Mouse (Mus musculus) lung, embryonic 14.5 days (tissue): ENCODE data around the gene Ddx43. TPM values are rescaled to one million over a fixed set of nuclear protein-coding genes. Genes with fewer than 3 reads are reported as not detected.
"Not testable (repeated sequence)": the region's sequence is repeated elsewhere in the genome, so short reads cannot be mapped to it uniquely, and the experiment has no call there.

Experiments
- ATAC-seq: fragments of 200-750 bp; cut with Nextera tagmentation; 2 replicates; pipeline ENCODE4 v1.8.0; 2017; ENCODE audit warnings: mild to moderate bottlenecking, moderate TSS enrichment, moderate library complexity; ENCODE audit not compliant: insufficient read depth
- DNase-seq: peaks from one replicate; pipeline ENCODE4 v3.0.0-alpha.2; 2015
- H3K27ac ChIP-seq: fragments of 300-500 bp; sonication (generic); 2 replicates; pipeline ENCODE4 v1.5.1; 2014; ENCODE audit warnings: low read depth, mild to moderate bottlenecking, moderate library complexity
- H3K27me3 ChIP-seq: fragments of 300-500 bp; sonication (generic); 2 replicates; pipeline ENCODE4 v1.6.1; 2014; ENCODE audit warnings: low read length, control low read depth; ENCODE audit not compliant: insufficient read depth
- H3K36me3 ChIP-seq: fragments of 300-500 bp; sonication (generic); 2 replicates; pipeline ENCODE4 v1.6.1; 2014; ENCODE audit warnings: control low read depth; ENCODE audit not compliant: insufficient read depth
- H3K4me1 ChIP-seq: fragments of 300-500 bp; sonication (generic); 2 replicates; pipeline ENCODE4 v1.6.1; 2014; ENCODE audit warnings: antibody characterized with exemption, control low read depth; ENCODE audit not compliant: insufficient read depth
- H3K4me2 ChIP-seq: fragments of 300-500 bp; sonication (generic); 2 replicates; pipeline ENCODE4 v1.6.1; 2014; ENCODE audit warnings: mild to moderate bottlenecking
- H3K4me3 ChIP-seq: fragments of 300-500 bp; sonication (generic); 2 replicates; pipeline ENCODE4 v1.5.1; 2014; ENCODE audit warnings: low read depth, low read length
- H3K9ac ChIP-seq: fragments of 300-500 bp; sonication (generic); 2 replicates; pipeline ENCODE4 v1.6.1; 2014
- H3K9me3 ChIP-seq: fragments of 300-500 bp; sonication (generic); 2 replicates; pipeline ENCODE4 v1.6.1; 2016; ENCODE audit warnings: low read depth, low read length, control low read depth
- CTCF ChIP-seq: IDR thresholded peaks from 2 replicates; pipeline ENCODE4 v1.5.1; 2016; ENCODE audit warnings: antibody characterized with exemption, low read depth
- WGBS: fragments of 180-500 bp; shearing (Covaris S2); extraction: QIAGEN DNeasy Blood & Tissue Kit; methylation state at CpG from one replicate; pipeline ENCODE4 v1.1.7; 2014; 5-methylcytosine and 5-hydroxymethylcytosine counted together
- polyA plus RNA-seq: library from polyadenylated mRNA; unstranded; fragments of >200 nt; fragmentation: Nextera tagmentation; extraction: Ambion mirVana; gene quantifications from 2 replicates; pipeline ENCODE4 v1.2.1, GENCODE M21; 2014

Ddx43 gene
- polyA plus RNA-seq: 0.14 and 0.18 TPM in 2 replicates

GRCm38 (mm10) chr9:78395630-78396351, at the start of gene Ddx43:
TSS of gene Ddx43 (plus strand) at chr9:78395777.
- no peaks in the 10 kb centered on the region for H3K36me3 ChIP-seq
- no peaks in the 10 kb centered on the region for H3K4me1 ChIP-seq
- 3% methylated on average over 93 of the region's 93 CpGs for WGBS
- peak within 1 kb of the TSS; percentile 63 for H3K4me2 ChIP-seq
- TF ChIP-seq CTCF: no peak
- peaks cover 55% of the 10 kb centered on the region for H3K27me3 ChIP-seq
- H3K9me3 ChIP-seq: no peaks in the 10 kb centered on the region
- ATAC-seq (peak; percentile 94), DNase-seq (peak; percentile 83)
- H3K4me3 ChIP-seq: peak within 1 kb of the TSS; percentile 39
- H3K27ac ChIP-seq: no peak within 1 kb of the TSS
- H3K9ac ChIP-seq: peak within 1 kb of the TSS; percentile 40; the same call in 1 of the 2 replicates

- no peaks in the 10 kb centered on the region for H3K9me3 ChIP-seq
- H3K9ac ChIP-seq: no peak overlapping the region
- 59% methylated on average over 3 of the region's 3 CpGs for WGBS
- DNase-seq (peak; percentile 3), ATAC-seq (no peak)
- H3K4me3 ChIP-seq: no peak overlapping the region
- H3K27me3 ChIP-seq: no peaks in the 10 kb centered on the region
- H3K27ac ChIP-seq: no peak overlapping the region
- no peaks in the 10 kb centered on the region for H3K36me3 ChIP-seq
- H3K4me2 ChIP-seq: no peak overlapping the region
- H3K4me1 ChIP-seq: no peaks in the 10 kb centered on the region
- no peak for TF ChIP-seq CTCF
Observed at GRCm38 (mm10) chr9:78347004-78347403, 48.6 kb upstream of the Ddx43 start.

- ATAC-seq, H3K9me3 ChIP-seq, H3K9ac ChIP-seq, DNase-seq, H3K4me3 ChIP-seq, H3K36me3 ChIP-seq, H3K27me3 ChIP-seq, H3K27ac ChIP-seq, H3K4me2 ChIP-seq, H3K4me1 ChIP-seq: not testable (repeated sequence)
- 53% methylated on average over 6 of the region's 6 CpGs for WGBS
Observed at GRCm38 (mm10) chr9:78348206-78349004, 47.2 kb upstream of the Ddx43 start.

GRCm38 (mm10) chr9:78349141-78349540, 46.4 kb upstream of the Ddx43 start:
- not testable (repeated sequence) for ATAC-seq

GRCm38 (mm10) chr9:78350007-78350406, 45.6 kb upstream of the Ddx43 start:
- H3K27ac ChIP-seq, H3K4me1 ChIP-seq, DNase-seq, ATAC-seq, H3K4me3 ChIP-seq, H3K36me3 ChIP-seq, H3K4me2 ChIP-seq, H3K27me3 ChIP-seq, H3K9ac ChIP-seq, H3K9me3 ChIP-seq: not testable (repeated sequence)

More at GRCm38 (mm10) chr9:78349141-78349540, 46.4 kb upstream of the Ddx43 start:
- H3K36me3 ChIP-seq, H3K9ac ChIP-seq, H3K4me2 ChIP-seq, H3K27ac ChIP-seq, H3K9me3 ChIP-seq, H3K4me3 ChIP-seq, H3K4me1 ChIP-seq, DNase-seq, H3K27me3 ChIP-seq: not testable (repeated sequence)
- WGBS: 73% methylated on average over 3 of the region's 3 CpGs

GRCm38 (mm10) chr9:78351504-78352220, 43.9 kb upstream of the Ddx43 start:
- TF ChIP-seq CTCF: no peak
- no peak overlapping the region for H3K9ac ChIP-seq
- H3K27ac ChIP-seq: no peak overlapping the region
- H3K36me3 ChIP-seq: no peaks in the 10 kb centered on the region
- H3K4me3 ChIP-seq: no peak overlapping the region
- no peaks in the 10 kb centered on the region for H3K27me3 ChIP-seq
- no peaks in the 10 kb centered on the region for H3K9me3 ChIP-seq
- H3K4me2 ChIP-seq: no peak overlapping the region
- WGBS: 68% methylated on average over 6 of the region's 6 CpGs
- no peaks in the 10 kb centered on the region for H3K4me1 ChIP-seq
- ATAC-seq: no peak
- DNase-seq: no peak
